Mouse (Mus musculus) lung, postnatal 10 days (tissue): ENCODE results near the gene AC124108.1.

Source experiments
- DNase-seq: peaks from one replicate; pipeline ENCODE4 v3.0.0; 2021

AC124108.1 gene

DNA sequence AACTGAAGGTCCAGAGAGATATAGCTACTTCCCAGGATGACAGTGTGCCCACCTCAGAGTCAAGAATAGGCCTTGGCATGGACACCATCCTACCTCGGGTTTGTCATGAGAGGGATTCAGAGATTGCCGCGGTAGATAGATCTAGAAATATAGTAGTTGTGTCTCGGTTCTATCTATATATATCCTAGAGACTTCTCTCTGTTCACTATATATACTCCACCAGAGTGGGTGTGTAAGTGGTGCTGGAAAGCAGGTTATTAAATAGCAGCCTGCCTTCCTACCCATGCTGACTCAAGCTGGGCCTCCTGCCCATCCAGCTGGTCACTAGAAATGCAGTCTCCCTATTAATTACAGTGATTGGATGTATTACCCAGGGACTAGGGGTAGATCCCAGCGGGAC lies 11.5 kb downstream of the AC124108.1 start:
- DNase-seq = no peak

DNA sequence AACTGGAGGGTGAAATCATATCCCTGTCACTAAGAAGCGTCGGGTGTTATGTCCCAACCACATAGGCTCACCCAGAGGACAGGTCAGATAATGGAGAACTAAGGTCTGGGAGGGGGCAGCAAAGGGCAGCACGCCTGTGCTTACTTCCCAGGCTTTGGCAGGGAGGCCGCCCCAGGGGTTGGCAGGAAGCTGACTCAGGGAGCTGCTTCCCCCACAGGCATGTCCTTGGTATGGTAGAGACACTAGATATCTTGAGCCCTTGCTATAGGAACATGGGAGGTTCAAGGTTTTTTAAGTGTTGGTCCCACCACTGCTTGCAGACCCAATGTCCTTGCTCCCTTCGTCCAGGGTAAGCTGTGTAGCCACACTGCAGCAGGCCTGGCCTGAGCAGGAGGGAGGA lies 14.7 kb downstream of the AC124108.1 start:
- no peak for DNase-seq

DNA sequence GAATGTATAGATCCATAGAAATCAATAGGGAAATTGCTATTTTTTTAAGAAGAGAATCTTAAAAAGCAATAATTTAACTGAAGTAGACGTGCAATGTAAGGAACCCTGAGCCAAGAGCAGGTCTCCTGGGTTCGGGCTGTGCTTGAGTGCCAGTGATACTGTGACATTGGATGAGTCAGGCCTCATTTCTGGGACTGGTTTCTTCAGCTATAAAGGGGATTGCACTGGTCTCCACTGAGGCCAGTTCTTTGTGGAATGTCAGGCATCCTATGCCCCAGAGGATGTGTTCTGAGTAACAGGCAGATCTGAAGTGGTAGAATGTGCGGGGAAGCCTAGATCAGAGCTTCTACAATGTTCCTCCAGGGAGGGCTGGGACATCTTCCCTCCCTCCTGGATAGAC lies 15.6 kb downstream of the AC124108.1 start:
- no peak for DNase-seq

DNA sequence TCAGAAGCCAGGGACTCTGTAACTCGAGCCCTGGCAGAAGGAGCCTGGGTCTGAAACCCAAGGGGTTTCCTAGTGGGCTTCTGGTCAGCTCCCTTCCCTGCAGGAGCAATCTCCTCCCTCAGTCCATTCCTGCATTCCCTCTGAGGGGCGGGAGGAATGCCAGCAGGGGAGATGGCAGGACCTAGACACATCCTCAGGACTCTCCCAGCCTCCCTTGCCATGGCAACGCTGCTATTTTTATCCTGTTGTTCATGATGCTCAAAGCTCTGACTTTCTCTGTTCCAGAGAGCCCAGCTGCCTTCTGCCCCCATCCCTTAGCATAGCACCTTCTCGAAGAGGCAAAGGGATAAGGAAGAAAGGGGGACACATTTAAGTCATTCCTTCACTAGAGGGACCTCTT lies 16.9 kb downstream of the AC124108.1 start:
- no peak for DNase-seq

DNA sequence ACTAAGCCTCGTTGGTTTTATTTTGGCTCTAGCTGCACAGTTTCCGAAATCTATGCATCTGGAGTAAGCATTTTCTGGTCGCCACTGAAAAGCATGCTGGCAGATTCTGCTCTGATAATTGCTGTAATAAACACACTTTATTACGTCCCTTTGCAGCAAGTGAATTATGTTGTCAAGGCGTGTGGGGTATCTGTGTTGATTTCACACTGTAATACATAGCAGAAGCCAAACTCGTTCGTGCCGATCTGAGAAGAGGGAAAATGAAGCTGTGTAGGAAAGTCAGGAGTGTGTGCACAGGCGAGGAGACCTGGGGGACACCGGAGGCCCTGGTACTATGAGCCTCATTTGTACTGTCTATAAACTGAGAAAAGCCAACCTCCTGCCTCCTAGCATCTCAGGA lies 18.1 kb downstream of the AC124108.1 start:
- DNase-seq = no peak

DNA sequence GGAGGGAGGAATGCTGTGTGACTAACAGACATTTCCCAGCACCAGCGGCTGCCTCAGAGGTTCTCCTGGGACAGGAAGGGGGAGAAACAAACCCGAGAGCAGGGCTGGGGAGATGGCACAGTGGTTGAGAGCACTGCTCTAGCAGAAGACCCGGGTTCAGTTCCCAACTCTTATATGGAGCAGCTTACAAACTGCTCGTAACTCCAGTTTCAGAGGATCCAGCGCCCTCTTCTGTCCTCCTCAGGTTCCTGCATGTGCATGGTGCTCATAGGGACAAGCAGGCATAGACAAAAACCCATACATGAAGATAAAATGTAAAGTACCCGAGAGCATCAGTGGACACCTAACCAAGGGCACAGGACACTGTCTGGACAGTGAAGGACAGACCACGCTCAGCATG lies 19.7 kb downstream of the AC124108.1 start:
- peak; percentile 62 for DNase-seq

DNA sequence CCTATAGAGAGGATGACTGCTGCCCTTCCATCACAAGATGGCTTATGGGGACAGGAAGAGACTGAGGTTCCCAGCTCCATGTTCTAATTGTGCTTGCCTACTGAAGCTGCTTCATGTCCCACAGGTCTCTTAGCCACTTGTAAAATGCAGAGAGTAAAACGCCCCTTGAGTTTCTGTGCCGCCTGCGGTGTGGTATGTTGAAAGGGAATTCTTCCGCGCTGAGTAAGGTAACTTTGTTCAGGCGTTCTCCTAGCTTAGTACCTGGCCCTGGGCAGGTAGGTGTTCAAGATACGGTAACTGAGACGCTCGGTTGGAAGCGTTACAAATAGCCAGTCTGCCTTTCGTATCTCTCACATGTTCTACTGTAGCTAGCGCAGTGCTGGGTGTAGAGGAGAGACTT lies 20.4 kb downstream of the AC124108.1 start:
- no peak for DNase-seq

DNA sequence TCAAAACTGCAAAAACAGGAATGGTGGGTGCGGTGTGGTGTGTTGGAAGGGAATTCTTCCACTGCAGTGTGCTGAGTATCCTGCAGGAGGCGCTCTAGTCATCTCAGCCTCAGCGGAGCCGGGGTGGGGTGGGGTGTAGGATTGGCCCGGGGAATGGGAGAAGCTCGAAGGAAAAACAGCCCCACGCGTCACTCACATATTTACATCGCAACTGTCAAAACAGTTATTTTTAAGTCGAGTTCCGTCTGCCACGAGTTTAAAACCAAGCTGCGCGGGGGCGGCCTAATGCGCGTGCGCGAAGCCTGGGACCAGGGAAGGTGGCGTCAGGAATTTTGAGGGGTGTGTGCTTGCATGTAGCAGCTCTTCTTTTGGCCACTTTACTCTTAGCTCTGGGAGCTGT lies 21.0 kb downstream of the AC124108.1 start:
- DNase-seq = peak; percentile 80

DNA sequence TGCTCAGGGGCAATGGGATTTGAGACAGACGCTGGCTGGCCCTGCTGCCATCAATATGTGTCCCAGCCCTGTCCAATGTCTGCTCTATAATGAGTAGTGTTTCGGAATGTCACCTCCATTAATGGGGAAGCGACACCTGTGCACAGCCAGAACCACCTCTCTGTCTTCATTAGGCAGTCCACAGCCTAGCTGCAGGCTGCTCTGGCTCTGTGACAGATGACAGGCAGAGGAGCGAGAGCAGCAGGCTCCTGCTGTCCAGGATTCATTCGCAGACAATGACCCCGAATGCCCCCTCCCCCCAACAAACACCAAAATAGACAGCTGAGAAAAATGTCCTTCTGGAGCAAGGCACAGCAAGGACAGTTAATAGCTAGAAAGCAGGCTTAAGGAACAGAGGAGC lies 21.8 kb downstream of the AC124108.1 start:
- DNase-seq = peak; percentile 44

DNA sequence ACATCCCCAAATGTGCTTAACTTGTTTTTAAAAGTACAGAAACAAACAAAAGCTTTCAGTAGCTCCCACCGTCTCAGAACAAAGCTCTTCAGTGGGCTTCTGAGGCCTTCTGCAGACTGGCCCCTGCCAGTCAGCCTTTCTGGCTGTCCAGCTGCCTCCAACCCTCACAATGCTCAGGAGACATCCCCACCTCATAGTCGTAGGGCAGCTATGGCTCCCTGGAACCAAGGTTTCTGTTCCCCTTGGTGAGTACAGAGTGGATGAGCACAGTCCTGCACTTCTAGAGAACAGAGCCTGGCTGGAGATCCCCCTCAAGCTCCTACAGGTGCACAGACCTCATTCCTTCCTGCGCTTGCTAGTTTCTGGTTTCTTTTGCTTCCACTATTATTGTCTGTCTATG lies 25.0 kb downstream of the AC124108.1 start:
- no peak for DNase-seq

DNA sequence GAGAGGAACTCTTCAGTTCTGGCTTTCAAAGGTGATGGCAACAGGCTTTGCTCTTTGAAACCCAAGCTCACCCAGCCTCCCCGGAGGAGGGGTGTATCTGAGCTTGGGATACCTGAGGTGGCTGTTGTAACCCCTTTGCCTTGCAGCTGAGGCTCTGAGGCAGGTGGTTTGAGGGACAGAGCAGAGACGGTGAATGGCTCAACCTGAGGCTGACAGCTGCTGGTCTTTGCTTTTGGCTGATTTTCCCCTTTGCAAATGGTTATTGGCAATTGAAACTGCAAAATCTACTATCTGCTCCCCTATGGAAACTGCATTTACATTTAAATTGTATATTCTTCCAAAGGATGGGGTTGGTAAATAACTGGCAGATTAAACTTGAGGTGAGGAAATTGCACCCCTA lies 30.4 kb downstream of the AC124108.1 start:
- DNase-seq = no peak

DNA sequence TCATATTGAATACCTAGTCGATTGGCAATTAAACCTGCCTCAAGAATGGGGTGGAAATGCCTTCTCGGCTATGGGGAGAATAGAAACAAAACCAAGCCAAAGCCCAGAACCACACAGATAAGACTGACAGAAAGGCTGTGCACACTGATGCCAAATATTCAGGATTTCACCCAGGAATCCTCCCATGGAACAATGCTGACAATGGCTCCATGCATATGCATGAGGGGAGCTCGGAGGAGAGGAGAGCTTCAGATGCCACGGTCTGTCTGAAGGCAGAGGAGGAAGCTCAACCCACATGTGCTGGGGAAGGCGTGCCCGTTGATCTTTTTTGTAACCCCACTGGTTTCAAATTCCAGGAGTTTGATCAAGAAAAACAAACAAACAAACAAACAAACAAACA lies 30.9 kb downstream of the AC124108.1 start:
- no peak for DNase-seq

DNA sequence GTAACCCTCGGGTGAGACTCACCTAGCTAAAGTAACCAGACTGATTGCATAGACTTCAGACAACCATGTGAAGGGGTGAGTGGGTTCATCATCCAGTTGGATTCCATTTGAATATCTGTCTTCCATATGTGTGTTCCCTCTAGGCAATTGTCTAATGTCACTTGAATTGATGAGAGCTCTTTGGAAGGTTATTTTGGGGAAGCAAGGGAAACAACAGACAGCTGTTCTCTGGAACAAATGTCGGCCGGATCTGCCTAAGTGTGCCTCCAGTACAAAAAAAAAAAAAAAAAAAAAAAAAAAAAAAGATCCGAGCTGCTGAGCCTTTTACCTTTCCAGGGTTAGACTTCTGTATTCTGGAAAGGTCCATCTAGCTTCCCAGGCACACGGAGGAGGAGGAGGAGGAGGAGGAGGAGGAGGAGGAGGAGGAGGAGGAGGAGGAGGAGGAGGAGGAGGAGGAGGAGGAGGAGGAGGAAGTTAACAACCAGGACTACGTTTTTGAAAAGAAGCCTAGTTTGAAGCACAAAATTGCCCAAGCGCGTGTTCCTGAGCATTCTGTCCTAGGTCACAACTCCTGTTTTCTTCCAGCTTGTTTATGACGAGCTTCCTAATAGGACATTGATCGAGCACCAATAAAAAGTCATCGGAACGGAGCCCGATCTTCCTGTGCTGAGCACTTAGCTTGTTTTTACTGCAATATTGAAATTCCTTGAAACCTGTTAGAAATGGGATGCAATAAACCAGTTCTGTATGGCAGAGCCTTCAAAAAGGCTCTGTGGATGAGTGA lies 35.2 kb downstream of the AC124108.1 start:
- peak; percentile 41 for DNase-seq

DNA sequence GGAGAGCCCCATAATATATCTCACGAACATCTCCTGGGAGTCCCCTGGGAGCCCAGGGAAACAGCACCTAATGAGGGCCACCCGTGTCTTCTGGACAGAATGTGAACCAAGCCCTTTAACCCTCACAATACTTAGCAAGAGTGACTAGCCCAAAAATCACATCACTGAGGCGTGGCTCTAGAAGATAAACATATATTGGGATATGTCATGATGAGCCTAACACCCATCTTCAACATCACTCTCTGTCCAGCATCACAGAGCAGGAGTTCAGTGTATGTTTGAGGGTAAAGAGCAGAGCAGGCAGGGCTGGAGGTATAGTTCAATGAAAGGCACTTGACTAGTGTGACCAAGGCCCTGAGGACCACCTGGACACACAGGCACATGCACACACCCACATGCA lies 38.4 kb downstream of the AC124108.1 start, which contains the start of gene Gm10188:
Gm10188 (minus strand) TSS at position 101 of the 400 bp plus-strand sequence.
- no peak for DNase-seq

DNA sequence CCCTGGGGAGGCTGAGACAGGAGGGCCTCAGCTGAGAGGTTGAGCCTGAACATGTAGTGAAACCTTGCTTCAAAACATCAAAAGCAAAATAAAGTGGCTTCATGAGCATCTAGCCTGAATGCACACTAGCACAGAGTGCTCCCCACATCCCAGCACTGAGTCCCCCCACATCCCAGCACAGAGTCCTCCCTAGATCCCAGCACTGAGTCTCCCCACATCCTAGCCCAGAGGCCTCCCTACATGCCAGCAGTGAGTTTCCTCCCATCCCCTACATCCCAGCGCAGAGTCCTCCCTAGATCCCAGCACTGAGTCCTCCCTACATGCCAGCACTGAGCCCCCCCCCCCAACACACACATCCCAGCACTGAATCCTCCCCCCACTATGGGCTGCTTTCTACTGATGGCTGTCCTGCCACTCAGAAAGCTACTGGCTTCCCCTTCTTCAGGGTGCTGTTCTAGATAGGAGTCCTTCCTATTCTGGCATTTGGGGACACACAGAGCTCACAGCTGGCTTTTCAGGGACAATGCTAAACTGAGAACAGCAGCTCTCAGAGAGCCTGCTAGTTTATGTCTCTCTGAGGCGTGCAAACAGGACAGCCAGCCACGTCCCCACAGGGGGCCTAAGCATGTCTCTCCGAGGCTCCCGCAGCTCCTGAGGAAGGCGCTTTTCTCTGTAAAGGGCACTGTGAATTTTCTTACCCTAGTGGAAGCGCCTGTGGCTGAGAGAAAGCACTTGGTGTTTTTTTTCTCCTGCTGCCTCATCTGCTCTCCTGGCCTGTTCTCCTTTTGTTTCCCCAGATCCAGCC lies 40.4 kb downstream of the AC124108.1 start:
- no peak for DNase-seq

DNA sequence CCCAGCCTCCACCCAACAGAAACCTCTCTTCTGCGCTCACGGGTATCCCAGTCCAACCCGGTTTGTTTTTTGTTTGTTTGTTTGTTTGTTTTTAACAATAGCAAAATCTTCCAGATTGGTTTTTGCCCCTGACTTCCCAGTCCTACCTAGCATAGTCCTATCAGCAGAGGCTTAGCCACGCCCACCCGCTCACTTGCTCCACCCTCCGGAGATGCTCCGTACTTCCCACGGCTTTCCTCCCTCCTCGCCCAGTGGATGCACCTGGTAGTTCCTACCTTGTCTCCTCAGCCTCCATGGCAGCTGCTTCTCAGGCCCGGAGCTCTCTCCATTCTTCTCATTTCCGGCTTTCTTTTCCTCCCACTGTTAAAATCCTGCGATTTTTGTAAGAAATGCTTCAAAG lies 42.3 kb downstream of the AC124108.1 start:
- peak; percentile 70 for DNase-seq

DNA sequence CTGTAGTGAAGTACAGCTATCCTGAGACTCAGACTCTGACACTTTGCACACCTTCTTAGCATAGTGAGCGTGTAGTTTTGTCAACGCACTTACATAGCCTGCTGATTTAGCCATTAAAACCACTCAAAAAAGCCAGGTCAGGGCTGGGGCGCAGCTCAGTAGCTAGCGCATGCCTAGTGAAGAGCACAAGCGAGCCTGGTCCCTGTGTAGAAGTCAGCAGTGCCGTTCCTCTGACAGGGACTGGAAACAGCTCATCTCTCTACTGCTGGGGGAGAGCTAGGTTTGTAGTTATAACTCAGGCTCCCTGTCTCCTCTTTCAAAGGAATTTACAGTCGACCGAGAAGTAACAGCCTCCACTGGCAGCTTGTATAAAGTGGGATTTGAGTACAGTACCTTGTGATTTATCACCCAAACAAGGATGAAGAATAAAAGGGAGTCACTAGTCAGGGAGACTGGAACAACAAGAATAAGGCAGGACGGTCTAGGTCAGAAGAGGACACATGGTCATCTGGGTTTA lies 43.6 kb downstream of the AC124108.1 start:
- no peak for DNase-seq

DNA sequence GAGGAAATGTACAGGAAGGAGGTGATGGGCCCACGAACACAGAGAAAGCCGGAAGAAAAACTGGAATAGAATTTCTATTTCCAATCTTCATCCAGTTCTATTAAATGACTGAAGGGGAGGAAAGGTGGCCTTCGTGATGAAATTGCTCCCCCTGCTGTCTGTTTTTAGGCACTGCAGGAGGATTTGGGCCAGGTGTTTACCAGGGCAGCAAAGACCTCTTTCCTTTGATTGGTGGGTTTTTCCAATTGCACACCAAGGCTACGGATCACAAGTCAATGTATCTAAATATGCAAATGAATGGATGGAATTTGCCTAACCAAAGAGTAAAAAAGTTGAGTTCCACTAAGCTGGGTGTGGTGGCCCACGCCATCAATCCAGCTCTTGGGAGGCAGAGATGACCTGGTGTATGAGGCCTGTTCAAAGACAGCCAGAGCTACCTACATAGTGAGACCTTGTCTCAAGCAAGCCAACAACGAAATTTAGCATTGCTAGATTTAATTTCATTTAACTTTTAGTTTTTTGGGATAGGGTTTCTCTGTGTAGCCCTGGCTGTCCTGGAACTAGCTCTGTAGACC lies 46.4 kb downstream of the AC124108.1 start:
- peak; percentile 77 for DNase-seq

DNA sequence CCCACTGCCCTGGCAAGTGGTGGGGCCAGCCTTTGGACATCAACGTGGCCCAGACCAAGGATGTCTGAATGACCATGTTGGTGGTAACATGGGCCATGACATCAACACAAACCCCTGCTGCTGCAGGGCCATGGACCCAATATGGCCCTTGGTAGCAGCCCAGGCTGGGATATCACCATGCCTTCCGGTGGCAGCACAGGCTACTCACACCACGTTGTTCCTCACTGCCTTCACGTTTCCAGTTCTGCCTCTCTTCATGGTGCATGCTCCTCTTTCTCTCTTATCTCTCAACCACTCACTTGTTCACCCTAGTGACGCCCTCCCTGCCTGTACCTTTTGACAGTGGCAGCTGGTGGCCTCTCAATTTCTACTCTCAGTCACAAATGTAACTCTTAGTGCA lies 53.8 kb downstream of the AC124108.1 start:
- DNase-seq = no peak

DNA sequence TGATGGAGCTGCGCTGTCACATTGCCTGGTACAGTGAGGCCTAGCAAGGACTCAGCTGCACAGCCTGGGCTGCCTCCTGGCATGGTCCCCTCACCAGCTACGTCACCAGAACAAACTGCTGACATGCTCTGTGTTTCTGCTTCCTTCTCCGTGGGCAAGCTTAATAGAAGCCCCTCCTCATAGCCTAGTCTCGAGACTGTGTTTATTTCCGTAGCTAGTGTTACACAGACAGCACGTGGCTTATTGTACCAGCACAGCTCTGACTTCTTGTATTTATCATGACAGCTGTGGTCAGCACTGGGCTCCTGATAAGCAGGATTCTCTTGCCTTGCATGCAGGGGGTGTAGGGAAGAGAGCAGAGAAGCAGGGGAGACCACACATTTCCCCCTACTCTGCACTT lies 54.9 kb downstream of the AC124108.1 start:
- peak; percentile 62 for DNase-seq

DNA sequence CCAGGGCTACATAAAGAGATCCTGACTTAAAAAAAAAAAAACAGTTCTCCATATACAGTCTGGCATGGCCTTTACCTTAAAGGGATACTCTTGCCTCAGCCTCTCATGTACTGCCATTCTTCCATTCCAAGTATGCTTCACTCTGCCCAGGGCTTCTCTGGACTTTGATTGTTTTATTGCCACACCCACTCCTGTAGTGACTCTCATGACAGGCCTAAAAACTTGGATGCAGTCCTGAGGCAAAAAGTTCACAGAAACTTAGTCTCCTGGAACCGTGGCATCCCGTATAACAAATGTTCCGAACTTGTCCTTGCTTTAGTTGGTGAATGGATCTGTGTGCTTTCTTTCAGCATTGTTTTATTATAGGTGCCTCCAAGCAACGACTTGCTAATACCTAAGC lies 55.4 kb downstream of the AC124108.1 start:
- DNase-seq = no peak

DNA sequence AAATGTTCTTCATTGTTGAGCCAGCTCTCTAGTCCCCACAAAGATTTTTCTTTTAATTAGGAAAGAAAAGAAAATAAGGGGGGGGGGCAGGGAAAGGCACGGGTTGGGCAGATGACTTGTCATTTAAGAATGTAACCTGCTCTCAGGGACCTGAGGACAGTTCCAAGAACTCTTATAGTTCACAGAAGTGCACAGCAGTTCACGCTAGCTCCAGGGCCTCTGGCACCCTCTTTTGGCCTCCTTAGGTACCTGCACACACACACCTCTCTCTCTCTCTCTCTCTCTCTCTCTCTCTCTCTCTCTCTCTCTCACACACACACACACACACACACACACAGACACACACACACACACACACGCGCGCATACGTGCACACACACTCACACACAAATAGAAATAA lies 63.2 kb downstream of the AC124108.1 start:
- DNase-seq = no peak
